Mouse (Mus musculus) midbrain, postnatal 0 days (tissue): Measurements from ENCODE around the gene Trmt13. TPM values are rescaled to one million over a fixed set of nuclear protein-coding genes. Genes with fewer than 3 reads are reported as not detected.

Experiments
- ATAC-seq: fragments of 200-750 bp; cut with Nextera tagmentation; 2 replicates; pipeline ENCODE4 v1.8.0; 2017; ENCODE audit warnings: moderate number of reproducible peaks, mild to moderate bottlenecking, moderate TSS enrichment, moderate library complexity; ENCODE audit not compliant: low FRiP score
- DNase-seq: peaks from one replicate; pipeline ENCODE4 v3.0.0-alpha.2; 2015; ENCODE audit warnings: low spot score
- H3K27ac ChIP-seq: fragments of 300-500 bp; sonication (generic); 2 replicates; pipeline ENCODE4 v1.5.1; 2014; ENCODE audit warnings: low read depth, mild to moderate bottlenecking, low read length, mixed read lengths
- H3K27me3 ChIP-seq: fragments of 300-500 bp; sonication (generic); 2 replicates; pipeline ENCODE4 v1.6.1; 2014; ENCODE audit warnings: low read length, control low read depth, mixed read lengths; ENCODE audit not compliant: insufficient read depth
- H3K36me3 ChIP-seq: fragments of 300-500 bp; sonication (generic); 2 replicates; pipeline ENCODE4 v1.6.1; 2014; ENCODE audit warnings: low read length, control low read depth, mixed read lengths; ENCODE audit not compliant: insufficient read depth
- H3K4me1 ChIP-seq: fragments of 300-500 bp; sonication (generic); 2 replicates; pipeline ENCODE4 v1.6.1; 2014; ENCODE audit warnings: mild to moderate bottlenecking, control low read depth, antibody characterized with exemption, low read length, mixed read lengths; ENCODE audit not compliant: insufficient read depth
- H3K4me2 ChIP-seq: fragments of 300-500 bp; sonication (generic); 2 replicates; pipeline ENCODE4 v1.6.1; 2014; ENCODE audit warnings: low read depth, mild to moderate bottlenecking, low read length, mixed read lengths; ENCODE audit not compliant: poor library complexity, severe bottlenecking
- H3K4me3 ChIP-seq: fragments of 300-500 bp; sonication (generic); 2 replicates; pipeline ENCODE4 v1.5.1; 2014; ENCODE audit warnings: low read depth, mild to moderate bottlenecking, low read length, moderate library complexity
- H3K9ac ChIP-seq: fragments of 300-500 bp; sonication (generic); replicated peaks from 2 replicates; pipeline ENCODE4 v1.6.1; 2014; ENCODE audit warnings: mild to moderate bottlenecking, low read length, moderate library complexity, mixed read lengths; ENCODE audit not compliant: poor library complexity, severe bottlenecking
- H3K9me3 ChIP-seq: fragments of 300-500 bp; sonication (generic); 2 replicates; pipeline ENCODE4 v1.6.1; 2016; ENCODE audit warnings: low read length, control low read depth
- CTCF ChIP-seq: IDR thresholded peaks from 2 replicates; pipeline ENCODE4 v1.5.1; 2016; ENCODE audit warnings: antibody characterized with exemption, mild to moderate bottlenecking
- WGBS: fragments of 180-500 bp; shearing (Covaris S2); extraction: QIAGEN DNeasy Blood & Tissue Kit; methylation state at CpG from one replicate; pipeline ENCODE4 v1.1.7; 2014; 5-methylcytosine and 5-hydroxymethylcytosine counted together
- polyA plus RNA-seq: library from polyadenylated mRNA; unstranded; fragments of >200 nt; fragmentation: Nextera tagmentation; extraction: Ambion mirVana; gene quantifications from 2 replicates; pipeline ENCODE4 v1.2.1, GENCODE M21; 2015
- total RNA-seq: library from RNA; depleted of rRNA; stranded (reverse); fragments of >200 nt; gene quantifications from 2 replicates; pipeline ENCODE4 v1.2.3, GENCODE M21; 2014; rRNA removed

Gene Trmt13
- total RNA-seq: 12.2 and 14.0 TPM in 2 replicates
- polyA plus RNA-seq: 22.1 and 23.4 TPM in 2 replicates

- Histone ChIP-seq H3K27ac (no peak within 1 kb of the TSS), H3K36me3 (peaks cover 12% of the 10 kb centered on the region), H3K4me2 (no peak within 1 kb of the TSS), H3K27me3 (no peaks in the 10 kb centered on the region), H3K4me1 (no peaks in the 10 kb centered on the region), H3K4me3 (no peak within 1 kb of the TSS), H3K9me3 (no peaks in the 10 kb centered on the region), H3K9ac (no peak within 1 kb of the TSS)
- 76% methylated on average over 10 of the region's 10 CpGs for WGBS
- no peak for TF ChIP-seq CTCF
- DNase-seq (peak; percentile 4), ATAC-seq (no peak)
These were observed at the start of gene Trmt13 for GRCm38 (mm10) chr3:116614295-116614892. TSS of gene Trmt13 (minus strand) at chr3:116614587.

- Histone ChIP-seq H3K4me1 (no peaks in the 10 kb centered on the region), H3K4me3 (peak within 1 kb of the TSS; percentile 93), H3K9ac (peak within 1 kb of the TSS; percentile 94), H3K4me2 (peak within 1 kb of the TSS; percentile 64), H3K27ac (peak within 1 kb of the TSS; percentile 90), H3K9me3 (no peaks in the 10 kb centered on the region), H3K36me3 (no peaks in the 10 kb centered on the region), H3K27me3 (no peaks in the 10 kb centered on the region)
- no peak for TF ChIP-seq CTCF
- peak; percentile 98 for ATAC-seq
- peak; percentile 96 for DNase-seq
- WGBS: under 1% methylated on average over 30 of the region's 39 CpGs
These were observed 48.1 kb upstream of the Trmt13 start, which contains the start of gene Mfsd14a for GRCm38 (mm10) chr3:116662463-116662863. TSS of gene Mfsd14a (minus strand) at chr3:116662677.

- TF ChIP-seq CTCF: no peak
- H3K9me3 ChIP-seq: no peaks in the 10 kb centered on the region
- peak; percentile 31 for DNase-seq
- no peaks in the 10 kb centered on the region for H3K4me1 ChIP-seq
- ATAC-seq: peak; percentile 85
- no peaks in the 10 kb centered on the region for H3K27me3 ChIP-seq
- WGBS: under 1% methylated on average over 44 of the region's 68 CpGs
- peak overlapping the region; percentile 94 for H3K9ac ChIP-seq
- peak overlapping the region; percentile 93 for H3K4me3 ChIP-seq
- no peaks in the 10 kb centered on the region for H3K36me3 ChIP-seq
- H3K27ac ChIP-seq: peak overlapping the region; percentile 90
- peak overlapping the region; percentile 64 for H3K4me2 ChIP-seq
These were observed 47.6 kb upstream of the Trmt13 start for GRCm38 (mm10) chr3:116661870-116662414.

- ATAC-seq: no peak
- Histone ChIP-seq H3K9me3 (no peaks in the 10 kb centered on the region), H3K4me3 (peak overlapping the region; percentile 93), H3K27me3 (no peaks in the 10 kb centered on the region), H3K27ac (peak overlapping the region; percentile 90), H3K36me3 (no peaks in the 10 kb centered on the region), H3K4me2 (peak overlapping the region; percentile 64), H3K4me1 (no peaks in the 10 kb centered on the region), H3K9ac (peak overlapping the region; percentile 94)
- 7% methylated on average over 16 of the region's 16 CpGs for WGBS
- DNase-seq: peak; percentile 19
- TF ChIP-seq CTCF: no peak
These were observed 47.0 kb upstream of the Trmt13 start for GRCm38 (mm10) chr3:116661288-116661869.

GRCm38 (mm10) chr3:116659856-116660430 lies 45.6 kb upstream of the Trmt13 start:
- Histone ChIP-seq H3K36me3 (no peaks in the 10 kb centered on the region), H3K9ac (no peak overlapping the region), H3K9me3 (no peaks in the 10 kb centered on the region), H3K4me3 (no peak overlapping the region), H3K4me2 (no peak overlapping the region), H3K27me3 (no peaks in the 10 kb centered on the region), H3K4me1 (no peaks in the 10 kb centered on the region), H3K27ac (no peak overlapping the region)
- ATAC-seq: no peak
- no peak for TF ChIP-seq CTCF
- DNase-seq: no peak
- WGBS: 77% methylated on average over 13 of the region's 13 CpGs
